Mouse (Mus musculus) lung, postnatal 0 days (tissue): Measurements from ENCODE around the gene Map7.

Experiments
- CTCF ChIP-seq: IDR thresholded peaks from 2 replicates; pipeline ENCODE4 v1.5.1; 2016; ENCODE audit warnings: antibody characterized with exemption, mild to moderate bottlenecking
- EP300 ChIP-seq: IDR thresholded peaks from 2 replicates; pipeline ENCODE4 v1.6.1; 2016; ENCODE audit warnings: antibody characterized with exemption, mild to moderate bottlenecking, control low read depth

DNA sequence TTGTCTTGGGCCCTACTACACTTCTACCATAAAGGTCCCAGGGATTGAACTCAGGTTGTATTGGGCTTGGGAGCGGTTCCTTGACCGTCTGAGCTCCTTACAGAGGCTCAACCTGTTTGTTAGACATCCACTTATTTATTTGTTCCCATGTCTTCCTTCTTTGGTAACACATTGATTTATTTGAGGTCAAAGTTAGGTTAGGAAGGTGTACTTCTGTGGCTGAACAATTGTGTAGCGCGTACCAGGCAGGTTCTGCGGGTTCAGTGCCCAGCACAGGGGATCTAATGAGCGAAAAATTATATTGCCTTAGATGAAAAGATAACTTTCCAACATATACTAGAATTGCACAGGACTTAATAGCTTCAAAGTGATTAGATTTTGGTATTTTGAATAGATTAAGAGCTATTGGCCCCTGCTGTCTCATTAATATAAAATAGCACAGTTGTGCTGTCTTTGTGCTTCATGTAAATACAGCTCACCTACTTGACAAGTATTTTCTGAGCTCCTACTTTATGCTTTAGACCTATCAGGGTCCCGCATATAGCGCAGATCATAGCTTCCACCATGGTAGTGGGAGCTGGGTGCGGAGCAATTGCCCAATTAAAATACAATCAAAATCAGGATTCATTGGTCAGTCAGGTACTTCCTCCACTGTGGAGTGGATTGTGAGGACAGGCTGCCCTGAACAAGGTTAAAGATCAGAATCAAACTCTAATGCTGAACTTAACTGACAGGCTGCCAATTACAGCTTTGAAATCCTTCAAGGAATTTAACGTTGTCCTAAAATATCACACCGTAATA is 162.9 kb downstream of the Map7 start:
- no peak for TF ChIP-seq CTCF
- TF ChIP-seq EP300 = no peak
